ENCODE assay signal across 17 mouse cellular contexts in genomic region chr15:68797406-68797805, GRCm38 (mm10).
"Had no signal": no experiment of that assay in that cellular context is flagged by ENCODE, and none has a peak within 500 bp of the region (broad histone marks: within the 10 kb centered on the region; RNA-seq: fewer than 3 reads in every experiment).

No protein-coding gene starts in this region.

- H3K27ac ChIP-seq: lung, embryonic 15.5 days; macrophage; midbrain, embryonic 13.5 days; midbrain, embryonic 15.5 days; neural tube, embryonic 12.5 days; stomach, embryonic 15.5 days; stomach, postnatal 0 days had no signal

- H3K9me3 ChIP-seq: lung, embryonic 15.5 days; midbrain, embryonic 13.5 days; midbrain, embryonic 15.5 days; neural tube, embryonic 12.5 days; stomach, embryonic 15.5 days had no signal

- DNase-seq: lung, adult 2 months; lung, postnatal 14 days; lung, postnatal 36 days; right cerebral cortex, postnatal 14 days; thymus, adult 2 months; thymus, postnatal 25 days; thymus, postnatal 4 days had no signal

- H3K4me2 ChIP-seq: lung, embryonic 15.5 days; midbrain, embryonic 11.5 days; midbrain, embryonic 13.5 days; midbrain, embryonic 15.5 days; neural tube, embryonic 12.5 days; stomach, embryonic 15.5 days had no signal

- H3K36me3 ChIP-seq: lung, embryonic 15.5 days; midbrain, embryonic 13.5 days; midbrain, embryonic 15.5 days; neural tube, embryonic 12.5 days; stomach, embryonic 15.5 days had no signal

- ATAC-seq: lung, postnatal 0 days; midbrain, embryonic 13.5 days; midbrain, embryonic 15.5 days had no signal

- H3K4me1 ChIP-seq: lung, embryonic 15.5 days; megakaryocyte, embryonic 14.5 days; midbrain, embryonic 13.5 days; midbrain, embryonic 15.5 days; neural tube, embryonic 12.5 days; stomach, embryonic 15.5 days had no signal

- H3K27me3 ChIP-seq: lung, embryonic 15.5 days; megakaryocyte, embryonic 14.5 days; midbrain, embryonic 13.5 days; midbrain, embryonic 15.5 days; neural tube, embryonic 12.5 days; stomach, embryonic 15.5 days had no signal

- H3K4me3 ChIP-seq: lung, embryonic 15.5 days; megakaryocyte, embryonic 14.5 days; midbrain, embryonic 13.5 days; midbrain, embryonic 15.5 days; neural tube, embryonic 12.5 days; stomach, embryonic 15.5 days had no signal

- H3K9ac ChIP-seq: lung, embryonic 15.5 days; midbrain, embryonic 13.5 days; midbrain, embryonic 15.5 days; neural tube, embryonic 12.5 days; stomach, embryonic 15.5 days had no signal
